Mouse (Mus musculus) hindbrain, embryonic 13.5 days (tissue): ENCODE data around the gene Gm20388. TPM values are rescaled to one million over a fixed set of nuclear protein-coding genes. Genes with fewer than 3 reads are reported as not detected.

Experiments used
- ATAC-seq: fragments of 200-750 bp; cut with Nextera tagmentation; 2 replicates; pipeline ENCODE4 v1.8.0; 2017; ENCODE audit warnings: moderate TSS enrichment; ENCODE audit not compliant: low FRiP score
- H3K27ac ChIP-seq: fragments of 300-500 bp; sonication (generic); 2 replicates; pipeline ENCODE4 v1.5.1; 2015; ENCODE audit warnings: inconsistent platforms, mild to moderate bottlenecking, moderate library complexity
- H3K27me3 ChIP-seq: fragments of 300-500 bp; sonication (generic); 2 replicates; pipeline ENCODE4 v1.6.1; 2015; ENCODE audit warnings: mild to moderate bottlenecking, inconsistent platforms
- H3K36me3 ChIP-seq: fragments of 300-500 bp; sonication (generic); 2 replicates; pipeline ENCODE4 v1.6.1; 2015; ENCODE audit warnings: mild to moderate bottlenecking, inconsistent platforms
- H3K4me1 ChIP-seq: fragments of 300-500 bp; sonication (generic); replicated peaks from 2 replicates; pipeline ENCODE4 v1.6.1; 2015; ENCODE audit warnings: inconsistent platforms
- H3K4me2 ChIP-seq: fragments of 300-500 bp; sonication (generic); 2 replicates; pipeline ENCODE4 v1.6.1; 2015; ENCODE audit warnings: inconsistent platforms, mild to moderate bottlenecking, moderate library complexity
- H3K4me3 ChIP-seq: fragments of 300-500 bp; sonication (generic); 2 replicates; pipeline ENCODE4 v1.5.1; 2015; ENCODE audit warnings: mild to moderate bottlenecking, inconsistent platforms
- H3K9ac ChIP-seq: fragments of 300-500 bp; sonication (generic); 2 replicates; pipeline ENCODE4 v1.6.1; 2015; ENCODE audit warnings: mild to moderate bottlenecking, inconsistent platforms
- H3K9me3 ChIP-seq: fragments of 300-500 bp; sonication (generic); 2 replicates; pipeline ENCODE4 v1.6.1; 2016; ENCODE audit warnings: inconsistent platforms
- WGBS: fragments of 180-500 bp; shearing (Covaris S2); methylation state at CpG from one replicate; pipeline ENCODE4 v1.1.7; 2015; 5-methylcytosine and 5-hydroxymethylcytosine counted together
- polyA plus RNA-seq: library from polyadenylated mRNA; unstranded; fragments of >200 nt; fragmentation: Nextera tagmentation; extraction: Ambion mirVana; gene quantifications from 2 replicates; pipeline ENCODE4 v1.2.1, GENCODE M21; 2015

Gm20388 gene
- polyA plus RNA-seq, 1 experiment from 2014 or later = 1.9 TPM

DNA sequence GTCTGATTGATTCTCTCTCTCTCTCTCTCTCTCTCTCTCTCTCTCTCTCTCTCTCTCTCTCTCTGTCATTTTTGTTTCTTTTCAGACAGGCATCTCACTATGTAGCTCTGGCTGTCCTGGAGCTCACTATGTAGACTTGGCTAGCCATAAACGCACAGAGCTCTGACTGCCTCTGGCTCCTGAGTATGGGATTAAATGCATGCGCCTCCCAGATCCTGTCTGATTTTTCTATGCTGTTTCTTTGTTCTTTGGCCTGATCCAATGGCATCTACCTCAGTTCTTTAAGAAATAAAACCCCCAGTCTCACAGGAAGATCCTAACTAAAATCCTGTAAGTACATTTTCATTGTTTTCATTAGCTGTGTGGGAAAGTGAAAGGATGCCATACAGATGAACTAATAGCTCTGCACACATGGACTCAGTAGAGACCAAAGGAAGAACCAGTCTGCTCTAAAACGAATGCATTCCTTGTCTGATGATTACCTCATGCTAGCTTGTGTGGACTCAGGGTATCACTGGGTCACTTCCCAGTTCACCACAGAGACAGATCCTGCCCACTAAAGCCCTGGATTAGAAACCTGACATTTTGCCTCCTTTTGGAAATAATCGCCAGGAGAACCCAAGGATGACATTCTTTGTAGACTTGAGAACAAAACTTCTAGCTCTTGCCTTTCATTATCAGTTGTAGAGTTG is 4156.6 kb downstream of the Gm20388 start:
- Histone ChIP-seq H3K4me1 (peaks cover 25% of the 10 kb centered on the region), H3K4me2 (no peak overlapping the region), H3K4me3 (no peak overlapping the region), H3K9ac (no peak overlapping the region), H3K27ac (no peak overlapping the region), H3K27me3 (no peaks in the 10 kb centered on the region; the same call in 1 of the 2 replicates), H3K36me3 (no peaks in the 10 kb centered on the region), H3K9me3 (no peaks in the 10 kb centered on the region)
- WGBS = 81% methylated on average over 4 of the region's 4 CpGs
- ATAC-seq = no peak

DNA sequence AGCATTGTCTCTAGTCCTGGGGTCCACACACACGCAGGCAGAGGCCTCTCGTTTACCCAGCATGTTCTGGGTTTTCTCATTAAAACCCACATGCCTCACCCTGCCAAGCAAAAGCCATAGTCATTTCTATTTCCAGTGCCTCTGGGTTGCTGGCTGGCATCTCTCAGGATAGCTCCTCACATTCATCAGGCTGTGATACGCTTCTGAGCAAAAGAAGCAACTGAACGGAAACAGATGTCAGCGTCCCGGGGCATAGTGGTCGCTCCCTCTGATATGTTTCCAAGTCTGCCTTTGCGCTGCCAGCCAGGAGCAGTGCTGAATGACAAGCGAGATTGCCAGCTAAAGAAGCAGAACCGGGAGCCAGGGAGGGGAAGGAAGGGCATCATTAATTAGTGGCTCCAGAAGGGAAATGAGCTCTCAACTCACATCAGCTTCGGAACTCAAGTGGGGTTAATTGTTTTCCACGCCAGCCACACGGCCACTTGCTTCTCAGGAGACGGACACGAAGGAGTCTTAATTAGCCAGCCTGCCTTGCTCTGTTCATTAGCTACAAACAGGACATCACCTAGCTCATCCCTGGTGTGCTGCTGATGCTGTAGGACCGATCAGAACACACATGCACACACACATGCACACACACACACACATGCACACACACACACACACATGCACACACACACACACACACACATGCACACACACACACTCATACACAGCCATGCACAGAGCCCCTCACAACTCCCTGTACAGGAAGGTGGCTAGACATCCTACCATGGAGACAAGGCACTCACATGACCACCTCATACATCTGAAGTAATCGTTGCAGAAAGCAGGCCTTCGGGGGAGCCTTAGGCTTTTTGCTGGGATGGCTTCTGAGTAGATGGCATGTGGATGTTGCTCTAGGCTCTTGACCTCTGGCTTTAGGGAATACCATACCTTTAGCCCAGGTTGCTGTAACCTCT is 4160.0 kb downstream of the Gm20388 start:
- Histone ChIP-seq H3K9ac (peak overlapping the region; percentile 26), H3K27me3 (no peaks in the 10 kb centered on the region; the same call in 1 of the 2 replicates), H3K36me3 (no peaks in the 10 kb centered on the region), H3K27ac (peak overlapping the region; percentile 73), H3K9me3 (no peaks in the 10 kb centered on the region), H3K4me2 (0 out of 2 replicates have a peak overlapping the region, but pooled peaks have one; percentile 25), H3K4me3 (no peak overlapping the region), H3K4me1 (peaks cover 25% of the 10 kb centered on the region)
- 24% methylated on average over 18 of the region's 18 CpGs for WGBS
- ATAC-seq = peak; percentile 72

DNA sequence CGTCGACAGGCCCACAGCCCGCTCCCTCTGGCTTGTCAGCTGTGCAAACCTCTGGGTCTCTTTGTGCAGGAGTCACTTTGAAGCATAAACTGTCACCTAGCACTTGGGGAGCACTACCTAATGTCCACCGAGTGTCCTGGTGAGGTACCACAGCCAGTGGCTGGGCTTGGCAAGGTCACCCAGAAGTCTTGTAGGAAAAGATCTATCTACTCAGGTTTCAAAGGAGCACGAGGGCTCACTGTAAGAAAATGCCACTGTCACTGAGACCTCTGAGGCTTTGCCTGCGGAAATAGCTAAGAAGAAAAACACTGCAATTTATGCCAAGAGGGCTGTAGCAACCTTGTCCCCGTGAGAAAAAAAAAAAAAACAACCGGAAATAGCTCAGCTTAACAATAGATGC is 4165.3 kb downstream of the Gm20388 start:
- ATAC-seq = no peak
- peaks cover 33% of the 10 kb centered on the region for H3K4me1 ChIP-seq
- no peak overlapping the region for H3K27ac ChIP-seq
- no peaks in the 10 kb centered on the region; the same call in 1 of the 2 replicates for H3K27me3 ChIP-seq
- no peaks in the 10 kb centered on the region for H3K9me3 ChIP-seq
- WGBS = 64% methylated on average over 8 of the region's 8 CpGs
- no peak overlapping the region for H3K4me2 ChIP-seq
- H3K9ac ChIP-seq = no peak overlapping the region
- H3K4me3 ChIP-seq = no peak overlapping the region
- H3K36me3 ChIP-seq = no peaks in the 10 kb centered on the region

DNA sequence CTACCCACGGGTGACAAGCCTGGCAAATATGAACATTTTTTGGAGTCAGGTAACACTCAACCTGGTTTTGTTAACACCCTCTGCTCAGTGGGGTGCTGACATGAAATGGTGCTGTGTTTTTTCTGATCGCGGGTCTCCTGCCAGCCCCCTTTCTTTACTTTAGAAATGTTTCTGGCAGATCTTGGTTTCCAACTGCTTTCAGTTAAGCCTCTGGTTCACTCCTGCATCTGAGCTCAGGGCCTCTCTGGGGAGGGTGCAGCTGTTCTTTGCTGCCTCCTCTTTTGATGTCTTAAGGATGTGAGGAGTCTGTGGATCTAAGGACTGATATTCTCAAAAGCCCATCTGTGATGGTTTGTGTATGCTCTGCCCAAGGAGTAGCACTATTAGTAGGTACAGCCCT is 4165.8 kb downstream of the Gm20388 start:
- Histone ChIP-seq H3K9me3 (no peaks in the 10 kb centered on the region), H3K36me3 (no peaks in the 10 kb centered on the region), H3K4me1 (peaks cover 29% of the 10 kb centered on the region), H3K27ac (no peak overlapping the region), H3K27me3 (no peaks in the 10 kb centered on the region; the same call in 1 of the 2 replicates), H3K4me3 (no peak overlapping the region), H3K4me2 (no peak overlapping the region), H3K9ac (no peak overlapping the region)
- ATAC-seq = no peak
- 62% methylated on average over 3 of the region's 3 CpGs for WGBS

DNA sequence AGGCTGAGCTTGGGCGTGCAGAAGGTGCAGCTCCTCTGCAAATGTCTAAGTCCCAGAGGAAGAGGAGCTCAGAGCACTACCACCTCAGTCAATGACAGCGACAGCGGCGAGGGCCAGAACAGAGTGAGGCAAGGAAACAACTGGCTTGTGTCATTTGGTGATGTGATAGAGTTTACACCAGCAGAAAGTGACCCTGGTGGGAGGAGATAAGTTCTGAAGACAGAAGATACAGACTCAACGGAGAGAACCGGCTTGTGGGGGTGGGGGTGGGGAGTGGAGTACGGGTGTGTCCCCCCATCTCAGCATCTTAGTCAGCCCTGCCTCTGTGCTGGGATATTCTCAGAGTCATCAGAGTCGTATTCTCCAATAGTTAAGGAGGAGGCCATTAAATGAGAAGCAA is 4166.7 kb downstream of the Gm20388 start:
- H3K36me3 ChIP-seq = no peaks in the 10 kb centered on the region
- H3K9me3 ChIP-seq = no peaks in the 10 kb centered on the region
- peaks cover 26% of the 10 kb centered on the region for H3K4me1 ChIP-seq
- H3K9ac ChIP-seq = no peak overlapping the region
- H3K27me3 ChIP-seq = no peaks in the 10 kb centered on the region
- no peak overlapping the region for H3K4me3 ChIP-seq
- no peak overlapping the region for H3K27ac ChIP-seq
- ATAC-seq = no peak
- 89% methylated on average over 8 of the region's 8 CpGs for WGBS
- no peak overlapping the region for H3K4me2 ChIP-seq

DNA sequence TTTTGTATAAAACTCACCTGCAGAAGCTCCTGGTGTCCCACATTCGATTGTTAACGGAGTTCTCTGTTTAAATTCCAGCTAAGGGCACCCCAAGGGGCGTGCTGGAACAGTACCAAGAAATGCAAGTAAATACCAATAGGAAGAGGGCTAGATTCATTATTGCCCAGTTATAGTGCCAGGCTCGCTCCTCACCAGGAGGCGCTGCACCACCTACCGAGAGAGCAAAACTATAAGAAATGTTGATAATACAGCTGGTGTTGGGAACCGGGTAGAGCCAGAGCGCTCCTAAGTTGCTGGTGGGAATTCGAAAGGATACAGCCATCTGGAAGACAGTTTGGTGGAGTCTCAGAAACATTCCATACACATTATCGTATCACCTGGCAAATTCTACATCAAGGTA is 4167.4 kb downstream of the Gm20388 start:
- H3K36me3 ChIP-seq = no peaks in the 10 kb centered on the region
- ATAC-seq = no peak
- peaks cover 26% of the 10 kb centered on the region for H3K4me1 ChIP-seq
- no peak overlapping the region for H3K4me2 ChIP-seq
- no peaks in the 10 kb centered on the region for H3K27me3 ChIP-seq
- H3K9ac ChIP-seq = no peak overlapping the region
- no peak overlapping the region for H3K4me3 ChIP-seq
- 79% methylated on average over 10 of the region's 10 CpGs for WGBS
- H3K9me3 ChIP-seq = no peaks in the 10 kb centered on the region
- no peak overlapping the region for H3K27ac ChIP-seq

DNA sequence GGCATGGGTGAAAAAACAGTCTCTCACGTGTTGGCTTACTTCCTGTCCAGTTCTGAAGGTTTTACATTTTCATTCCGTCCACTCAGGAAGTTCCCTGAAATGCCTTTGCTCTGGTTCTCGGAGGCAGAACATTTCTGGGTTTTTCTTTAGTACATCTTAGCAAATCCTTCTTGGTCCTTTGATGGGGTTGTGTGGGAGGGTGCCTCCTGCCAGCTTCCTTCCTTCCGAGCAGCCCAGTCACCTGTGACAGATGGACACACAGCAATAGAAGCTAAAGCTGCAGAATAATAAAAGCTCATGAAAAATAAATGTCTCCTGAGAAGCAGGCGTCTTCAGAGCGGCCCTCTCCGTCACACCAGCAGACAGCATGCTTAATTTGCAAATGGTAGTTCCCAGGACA is 4168.3 kb downstream of the Gm20388 start:
- peaks cover 26% of the 10 kb centered on the region for H3K4me1 ChIP-seq
- ATAC-seq = no peak
- H3K27me3 ChIP-seq = no peaks in the 10 kb centered on the region
- no peak overlapping the region for H3K9ac ChIP-seq
- H3K36me3 ChIP-seq = no peaks in the 10 kb centered on the region
- no peak overlapping the region for H3K27ac ChIP-seq
- WGBS = 57% methylated on average over 7 of the region's 7 CpGs
- H3K9me3 ChIP-seq = no peaks in the 10 kb centered on the region
- no peak overlapping the region for H3K4me3 ChIP-seq
- no peak overlapping the region for H3K4me2 ChIP-seq

DNA sequence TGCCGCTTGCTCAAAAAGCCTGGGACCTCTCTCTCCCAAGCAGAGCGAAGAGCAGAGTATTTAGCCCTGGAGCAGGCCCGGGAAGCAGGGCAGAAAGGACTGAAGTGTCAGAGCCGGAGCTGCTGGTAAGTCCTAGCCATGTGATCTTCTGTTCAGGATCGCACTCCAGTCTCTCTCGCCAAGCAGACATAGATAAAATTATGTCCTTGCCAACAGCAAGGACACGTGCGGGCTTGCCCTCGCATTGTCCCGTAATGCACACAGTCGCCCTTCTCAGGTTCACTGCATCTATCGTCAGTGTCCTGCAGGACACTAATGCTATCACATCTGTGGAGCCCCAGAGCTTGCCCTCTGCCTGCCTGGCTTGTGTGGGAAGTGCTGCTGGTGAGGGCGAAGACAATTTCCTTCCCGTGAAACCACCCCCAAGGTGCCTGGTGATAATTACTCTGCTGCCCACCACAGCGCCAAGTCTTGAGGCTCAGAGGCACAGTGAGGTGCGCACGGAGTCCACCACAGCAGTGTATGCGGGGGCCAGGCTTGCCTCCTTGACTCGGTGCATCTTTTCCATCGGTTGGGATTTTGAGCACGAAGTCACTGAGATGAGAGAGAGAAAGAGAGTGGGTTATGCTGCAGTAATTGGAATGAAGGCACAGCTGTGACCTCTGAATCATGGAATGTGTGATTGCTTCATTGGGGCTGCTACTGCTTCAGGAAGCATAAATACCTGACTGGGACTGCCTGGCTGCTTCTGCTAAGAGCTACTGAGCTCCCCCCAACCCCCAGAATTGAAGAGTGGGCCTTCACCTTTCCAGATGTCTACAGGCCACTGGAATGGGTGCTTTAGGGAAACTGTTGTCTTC is 4170.1 kb downstream of the Gm20388 start:
- no peak overlapping the region for H3K4me2 ChIP-seq
- H3K9me3 ChIP-seq = no peaks in the 10 kb centered on the region
- H3K27me3 ChIP-seq = no peaks in the 10 kb centered on the region
- peak overlapping the region; percentile 36 for H3K27ac ChIP-seq
- H3K4me1 ChIP-seq = peaks cover 26% of the 10 kb centered on the region
- H3K9ac ChIP-seq = no peak overlapping the region
- 74% methylated on average over 21 of the region's 21 CpGs for WGBS
- no peak overlapping the region for H3K4me3 ChIP-seq
- ATAC-seq = no peak
- no peaks in the 10 kb centered on the region for H3K36me3 ChIP-seq

DNA sequence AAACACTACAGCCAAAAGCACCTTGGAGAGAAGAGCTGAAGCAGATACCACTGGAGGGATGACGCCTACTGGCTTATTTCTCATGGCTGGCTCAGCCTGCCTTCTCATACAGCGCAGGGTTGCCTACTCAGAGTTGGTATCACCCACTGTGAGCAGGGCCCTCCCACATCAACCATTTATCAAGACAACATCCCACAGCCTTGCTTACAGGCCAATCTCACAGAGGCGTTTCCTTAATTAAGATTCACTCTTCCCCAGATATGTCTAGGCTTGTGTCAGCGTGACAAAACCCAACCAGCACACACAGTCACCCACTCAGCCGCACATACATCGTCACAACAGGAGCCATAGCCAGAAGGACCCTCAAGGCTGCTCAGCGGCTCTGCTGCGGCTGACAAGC is 4172.0 kb downstream of the Gm20388 start:
- H3K9ac ChIP-seq = no peak overlapping the region
- peaks cover 19% of the 10 kb centered on the region for H3K4me1 ChIP-seq
- no peak overlapping the region for H3K27ac ChIP-seq
- ATAC-seq = no peak
- H3K36me3 ChIP-seq = no peaks in the 10 kb centered on the region
- H3K4me3 ChIP-seq = no peak overlapping the region
- no peaks in the 10 kb centered on the region for H3K9me3 ChIP-seq
- 0 out of 2 replicates have a peak, but pooled peaks cover 3% of the 10 kb centered on the region for H3K27me3 ChIP-seq
- WGBS = 91% methylated on average over 8 of the region's 8 CpGs
- H3K4me2 ChIP-seq = no peak overlapping the region

DNA sequence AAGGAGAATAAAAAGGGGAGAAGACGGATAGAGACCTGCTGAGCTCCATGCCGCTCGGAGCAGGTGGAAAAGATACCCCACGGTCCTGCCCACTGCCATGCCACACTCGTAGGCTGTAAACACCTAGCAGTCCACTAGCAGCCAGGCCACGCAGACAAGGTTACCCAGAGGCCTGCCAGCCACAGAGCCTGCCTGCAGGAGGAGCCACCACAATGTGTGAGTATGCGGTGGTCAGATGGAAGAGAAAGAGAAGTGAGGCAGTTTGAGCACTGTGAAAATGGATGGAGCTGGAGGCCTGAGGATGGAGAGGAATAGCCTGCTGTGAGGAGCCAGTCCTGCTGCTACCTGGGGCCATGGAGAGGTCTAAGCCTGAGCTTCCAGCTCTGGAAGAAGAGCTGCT is 4173.0 kb downstream of the Gm20388 start:
- Histone ChIP-seq H3K4me3 (no peak overlapping the region), H3K4me1 (peaks cover 21% of the 10 kb centered on the region), H3K27ac (no peak overlapping the region), H3K27me3 (0 out of 2 replicates have a peak, but pooled peaks cover 3% of the 10 kb centered on the region), H3K36me3 (no peaks in the 10 kb centered on the region), H3K4me2 (no peak overlapping the region), H3K9ac (no peak overlapping the region), H3K9me3 (no peaks in the 10 kb centered on the region)
- WGBS = 76% methylated on average over 7 of the region's 7 CpGs
- ATAC-seq = no peak

DNA sequence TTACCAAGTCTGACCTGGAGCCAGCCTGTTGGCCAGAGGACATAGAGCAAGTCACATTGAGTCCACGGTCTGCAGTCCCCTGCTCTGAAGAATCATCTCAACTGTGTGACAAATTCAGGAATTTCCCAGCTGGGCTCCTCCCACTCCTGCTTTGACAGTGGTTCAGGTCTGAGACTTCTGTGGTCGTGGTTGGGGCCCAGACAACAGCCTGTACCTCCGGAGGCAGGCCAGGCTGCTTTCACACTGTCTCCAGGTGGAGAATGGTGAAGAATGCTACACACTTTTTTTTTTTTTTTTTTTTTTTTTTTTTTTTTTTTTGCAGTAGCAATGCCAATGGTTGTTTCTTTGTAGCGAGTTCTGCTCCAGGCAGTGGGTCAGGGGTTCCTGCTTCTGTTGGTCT is 4175.0 kb downstream of the Gm20388 start:
- no peak overlapping the region for H3K9ac ChIP-seq
- 0 out of 2 replicates have a peak, but pooled peaks cover 3% of the 10 kb centered on the region for H3K27me3 ChIP-seq
- no peak overlapping the region for H3K4me2 ChIP-seq
- H3K36me3 ChIP-seq = no peaks in the 10 kb centered on the region
- peaks cover 8% of the 10 kb centered on the region for H3K4me1 ChIP-seq
- H3K27ac ChIP-seq = no peak overlapping the region
- no peak for ATAC-seq
- no peak overlapping the region for H3K4me3 ChIP-seq
- 71% methylated on average over 4 of the region's 4 CpGs for WGBS
- no peaks in the 10 kb centered on the region for H3K9me3 ChIP-seq
